Mouse (Mus musculus) liver, adult (tissue): Measurements from ENCODE around the gene Dnajc27.

Experiments
- GATA4 ChIP-seq: IDR thresholded peaks from 2 replicates; pipeline ENCODE4 v1.6.1; 2014; ENCODE audit warnings: mild to moderate bottlenecking, low read length; ENCODE audit not compliant: insufficient replicate concordance

The Dnajc27 gene

GRCm38 (mm10) chr12:4068551-4068950 is 13.8 kb upstream of the Dnajc27 start:
- TF ChIP-seq GATA4 = no peak

GRCm38 (mm10) chr12:4071671-4072070 is 10.7 kb upstream of the Dnajc27 start:
- TF ChIP-seq GATA4 = no peak

GRCm38 (mm10) chr12:4075407-4075806 is 7.0 kb upstream of the Dnajc27 start:
- TF ChIP-seq GATA4 = no peak

- no peak for TF ChIP-seq GATA4
These were observed 6.0 kb upstream of the Dnajc27 start for GRCm38 (mm10) chr12:4076383-4076782.

- no peak for TF ChIP-seq GATA4
These were observed 4.3 kb upstream of the Dnajc27 start for GRCm38 (mm10) chr12:4078069-4078468.

- TF ChIP-seq GATA4 = no peak
These were observed 2.1 kb upstream of the Dnajc27 start for GRCm38 (mm10) chr12:4080311-4080710.

GRCm38 (mm10) chr12:4083441-4083840 is 1.1 kb downstream of the Dnajc27 start:
- TF ChIP-seq GATA4 = no peak

GRCm38 (mm10) chr12:4107383-4107782 is 25.0 kb downstream of the Dnajc27 start:
- no peak for TF ChIP-seq GATA4

- TF ChIP-seq GATA4 = no peak
These were observed 33.7 kb downstream of the Dnajc27 start for GRCm38 (mm10) chr12:4116132-4116531.

GRCm38 (mm10) chr12:4117136-4117535 is 34.8 kb downstream of the Dnajc27 start:
- no peak for TF ChIP-seq GATA4

- TF ChIP-seq GATA4 = no peak
These were observed 35.2 kb downstream of the Dnajc27 start for GRCm38 (mm10) chr12:4117579-4117978.

- TF ChIP-seq GATA4 = no peak
These were observed 45.0 kb downstream of the Dnajc27 start for GRCm38 (mm10) chr12:4127346-4127745.

GRCm38 (mm10) chr12:4132941-4133846 is 50.8 kb downstream of the Dnajc27 start, which contains the start of gene Adcy3:
Adcy3 (plus strand) TSS chr12:4133103.
- TF ChIP-seq GATA4 = no peak

- no peak for TF ChIP-seq GATA4
These were observed 51.4 kb downstream of the Dnajc27 start for GRCm38 (mm10) chr12:4133847-4134212.

- TF ChIP-seq GATA4 = no peak
These were observed 60.8 kb downstream of the Dnajc27 start for GRCm38 (mm10) chr12:4143179-4143578.

- TF ChIP-seq GATA4 = no peak
These were observed 68.6 kb downstream of the Dnajc27 start for GRCm38 (mm10) chr12:4150936-4151335.

GRCm38 (mm10) chr12:4151969-4152368 is 69.6 kb downstream of the Dnajc27 start:
- TF ChIP-seq GATA4 = no peak
